Mouse (Mus musculus) thymus, adult 2 months (tissue): ENCODE measurements at regions not wholly inside any gene's neighbourhood (a gene's known extent, or its start where the extent isn't known, plus 50 kb on each side); places are given as distances from the start of the nearest gene placed in this dataset.
A peak's percentile ranks its signal among the peaks of the same experiment; 100 is the strongest.

ENCODE experiments used
- DNase-seq: peaks from one replicate; pipeline ENCODE4 v3.0.0; 2021
- H3K27ac ChIP-seq: fragments of 200-500 bp; 2 replicates; pipeline ENCODE4 v1.5.1; 2012; ENCODE audit warnings: low read length, control low read depth; ENCODE audit not compliant: control insufficient read depth, insufficient read depth
- H3K27me3 ChIP-seq: fragments of 200-500 bp; 2 replicates; pipeline ENCODE4 v1.6.1; 2012; ENCODE audit warnings: mild to moderate bottlenecking, low read length, moderate library complexity, mixed read lengths; ENCODE audit not compliant: control insufficient read depth, insufficient read depth
- H3K36me3 ChIP-seq: fragments of 200-500 bp; 2 replicates; pipeline ENCODE4 v1.6.1; 2012; ENCODE audit warnings: mild to moderate bottlenecking, low read length, moderate library complexity; ENCODE audit not compliant: control insufficient read depth, insufficient read depth
- H3K4me1 ChIP-seq: fragments of 200-500 bp; replicated peaks from 2 replicates; pipeline ENCODE4 v1.6.1; 2012; ENCODE audit warnings: low read length; ENCODE audit not compliant: control insufficient read depth, insufficient read depth
- H3K4me3 ChIP-seq: fragments of 200-500 bp; 2 replicates; pipeline ENCODE4 v1.5.1; 2012; ENCODE audit warnings: mild to moderate bottlenecking, low read length, control low read depth, moderate library complexity; ENCODE audit not compliant: control insufficient read depth, insufficient read depth
- CTCF ChIP-seq: fragments of 200-500 bp; IDR thresholded peaks from 2 replicates; pipeline ENCODE4 v1.5.1; 2012; ENCODE audit warnings: mild to moderate bottlenecking, control low read depth, low read length, moderate library complexity, borderline replicate concordance; ENCODE audit not compliant: control insufficient read depth, poor library complexity, insufficient read depth; ENCODE audit errors: extremely low read depth
- POLR2A ChIP-seq: fragments of 200-500 bp; IDR thresholded peaks from 2 replicates; pipeline ENCODE4 v1.6.1; 2012; ENCODE audit warnings: mild to moderate bottlenecking, low read length, control low read depth, moderate library complexity; ENCODE audit not compliant: control insufficient read depth, poor library complexity, insufficient read depth; ENCODE audit errors: extremely low read depth
- WGBS: fragments of 180-500 bp; shearing (Covaris S2); methylation state at CpG from one replicate; pipeline ENCODE4 v1.1.7; 2018; 5-methylcytosine and 5-hydroxymethylcytosine counted together

DNA sequence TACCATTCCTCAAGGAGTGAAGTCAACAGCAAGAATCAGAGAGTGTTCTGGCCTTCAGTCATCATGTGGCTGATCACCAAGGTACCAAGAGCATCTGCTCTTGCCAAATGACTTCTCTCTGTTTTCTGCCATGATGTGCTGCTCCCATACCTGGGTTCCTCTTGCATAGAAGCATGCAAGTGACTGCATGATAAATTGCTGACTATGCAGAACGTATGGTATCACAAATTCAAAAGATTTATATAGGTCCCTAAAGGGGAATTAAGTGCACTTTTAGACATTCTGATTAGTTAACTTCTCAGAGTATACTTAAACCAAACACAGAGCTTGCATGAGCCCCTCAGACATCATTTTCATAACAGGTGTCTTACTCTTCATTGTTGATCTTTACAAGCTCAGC, 207.4 kb upstream of the Dnajc24 start:
- DNase-seq: no peak
- H3K27ac ChIP-seq: no peak overlapping the region
- TF ChIP-seq POLR2A (no peak), CTCF (no peak)
- no peak overlapping the region for H3K4me3 ChIP-seq
- no peaks in the 10 kb centered on the region for H3K27me3 ChIP-seq
- H3K36me3 ChIP-seq: no peaks in the 10 kb centered on the region
- 82% methylated on average over 1 of the region's 1 CpGs for WGBS
- H3K4me1 ChIP-seq: no peaks in the 10 kb centered on the region

- no peak for TF ChIP-seq CTCF
- TF ChIP-seq POLR2A: no peak
- no peaks in the 10 kb centered on the region for H3K4me1 ChIP-seq
- H3K4me3 ChIP-seq: no peak overlapping the region
- DNase-seq: no peak
- no peaks in the 10 kb centered on the region for H3K27me3 ChIP-seq
- WGBS: 75% methylated on average over 4 of the region's 4 CpGs
- no peaks in the 10 kb centered on the region for H3K36me3 ChIP-seq
- H3K27ac ChIP-seq: no peak overlapping the region
These were observed 205.5 kb upstream of the Dnajc24 start for GRCm38 (mm10) chr2:106208767-106209250.

DNA sequence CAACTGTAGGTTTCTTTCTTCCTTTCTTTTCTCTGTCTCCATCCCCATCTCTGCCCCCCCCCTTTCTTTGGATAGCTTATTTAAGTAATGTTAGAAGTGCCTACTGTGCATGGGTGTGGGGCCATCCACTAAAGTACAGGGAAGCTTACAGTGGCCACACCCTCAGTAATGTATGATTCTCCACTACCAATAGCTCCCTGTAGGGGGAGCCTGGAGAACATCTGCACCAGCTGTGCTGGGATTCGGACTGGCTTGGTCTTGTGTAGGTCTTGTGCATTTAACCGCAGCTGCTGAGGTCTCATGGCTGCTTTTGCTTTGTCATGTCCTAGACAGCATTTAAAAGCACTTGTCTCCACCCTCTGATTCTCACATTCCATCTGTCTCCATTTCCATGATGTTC, 196.8 kb upstream of the Dnajc24 start:
- Histone ChIP-seq H3K27ac (no peak overlapping the region), H3K4me3 (no peak overlapping the region), H3K36me3 (no peaks in the 10 kb centered on the region), H3K4me1 (no peaks in the 10 kb centered on the region), H3K27me3 (no peaks in the 10 kb centered on the region)
- DNase-seq: no peak
- TF ChIP-seq POLR2A: no peak
- no peak for TF ChIP-seq CTCF
- 93% methylated on average over 2 of the region's 2 CpGs for WGBS

DNA sequence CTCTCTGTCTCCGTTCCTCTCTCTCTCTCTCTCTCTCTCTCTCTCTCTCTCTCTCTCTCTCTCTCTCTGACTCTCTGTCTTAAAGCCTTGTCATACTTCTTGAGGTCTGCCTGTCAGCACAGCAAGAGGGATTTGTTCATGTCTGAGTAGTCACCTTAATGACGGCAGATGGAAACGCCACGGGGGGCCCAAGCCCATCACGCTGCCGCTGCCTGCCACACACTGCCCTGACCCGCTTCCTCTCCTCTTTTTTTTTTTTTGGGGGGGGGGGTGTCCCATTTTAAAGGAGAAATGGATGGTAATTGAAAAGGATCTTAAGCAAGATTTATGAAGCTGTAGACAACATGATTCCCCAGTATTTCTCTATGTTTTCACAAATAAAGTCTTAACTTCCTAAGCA, 191.8 kb upstream of the Dnajc24 start:
- DNase-seq: no peak
- Histone ChIP-seq H3K4me1 (no peaks in the 10 kb centered on the region), H3K27me3 (no peaks in the 10 kb centered on the region), H3K4me3 (no peak overlapping the region), H3K27ac (no peak overlapping the region), H3K36me3 (no peaks in the 10 kb centered on the region)
- 37% methylated on average over 7 of the region's 7 CpGs for WGBS
- TF ChIP-seq POLR2A: no peak
- TF ChIP-seq CTCF: no peak

DNA sequence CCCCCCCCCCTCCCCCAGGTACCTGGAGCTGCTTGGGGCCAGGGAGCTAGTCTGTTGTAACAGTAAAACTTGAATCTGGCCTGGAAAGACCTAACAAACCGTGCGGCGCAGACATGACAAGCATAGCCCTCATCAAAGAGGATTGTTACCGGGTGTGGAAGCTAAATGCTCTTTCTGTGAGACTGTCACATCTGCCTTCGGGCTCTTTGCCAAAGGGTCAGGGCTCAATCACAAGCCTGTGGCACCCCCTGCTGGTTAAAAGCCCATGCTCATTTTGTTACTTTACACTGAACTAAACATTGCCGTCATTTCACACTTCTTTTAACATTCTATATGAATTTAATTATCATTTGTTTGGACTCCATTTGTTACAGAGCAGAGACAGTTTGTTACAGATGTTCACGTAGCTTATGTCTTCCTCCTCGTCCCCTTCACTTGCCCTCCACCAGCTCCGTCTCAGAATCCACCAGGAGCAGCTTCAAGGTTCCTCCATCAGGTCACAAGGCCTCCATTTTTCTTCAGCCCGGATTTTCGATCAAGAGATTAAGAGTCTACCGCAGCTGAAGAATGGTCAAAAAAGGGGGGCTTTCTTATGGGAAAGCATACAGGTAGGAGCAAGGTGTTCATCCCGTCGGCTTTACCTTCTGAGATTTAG, 191.1 kb upstream of the Dnajc24 start:
- Histone ChIP-seq H3K4me1 (no peaks in the 10 kb centered on the region), H3K27me3 (no peaks in the 10 kb centered on the region), H3K27ac (no peak overlapping the region), H3K4me3 (no peak overlapping the region), H3K36me3 (no peaks in the 10 kb centered on the region)
- WGBS: 15% methylated on average over 14 of the region's 14 CpGs
- no peak for TF ChIP-seq CTCF
- no peak for TF ChIP-seq POLR2A
- peak; percentile 4 for DNase-seq

DNA sequence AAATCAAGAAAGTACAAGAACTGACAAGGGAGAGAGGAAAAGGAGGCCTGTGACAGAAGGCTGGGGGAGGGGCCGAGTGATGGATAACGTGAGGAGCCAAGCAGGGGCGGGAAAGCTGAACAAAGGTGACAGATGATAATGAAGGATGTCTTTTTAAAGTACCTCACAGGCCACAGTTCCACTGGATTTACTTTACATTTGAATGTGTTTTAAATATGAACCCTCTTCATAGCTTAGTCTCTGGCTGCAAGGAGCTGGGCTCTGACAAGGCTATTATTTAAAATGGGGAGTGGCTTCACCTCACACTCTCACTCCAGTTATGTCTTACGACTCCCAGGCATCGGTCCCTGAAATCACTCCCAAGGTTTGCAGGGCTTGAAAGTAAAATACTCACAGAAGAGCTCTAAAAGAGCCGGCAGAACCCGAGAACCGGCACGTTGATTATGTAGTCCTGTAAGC, 190.6 kb upstream of the Dnajc24 start:
- TF ChIP-seq POLR2A (no peak), CTCF (no peak)
- Histone ChIP-seq H3K27me3 (no peaks in the 10 kb centered on the region), H3K4me1 (no peaks in the 10 kb centered on the region), H3K36me3 (no peaks in the 10 kb centered on the region), H3K27ac (no peak overlapping the region), H3K4me3 (no peak overlapping the region)
- 11% methylated on average over 9 of the region's 9 CpGs for WGBS
- DNase-seq: no peak
